ENCODE assay signal across 9 mouse cellular contexts in genomic region chr14:34819121-34819918, GRCm38 (mm10). TPM values are rescaled to one million over a fixed set of nuclear protein-coding genes. Genes with fewer than 3 reads are reported as not detected.
A peak's percentile ranks its signal among the peaks of the same experiment; 100 is the strongest.
DNase-seq lines count a peak whose midpoint lies in the region; ATAC-seq and TF ChIP-seq lines count a peak whose summit lies in the region.
"Had no signal": no experiment of that assay in that cellular context is flagged by ENCODE, and none has a peak within 500 bp of the region (broad histone marks: within the 10 kb centered on the region; RNA-seq: fewer than 3 reads in every experiment).

No protein-coding gene starts in this region.

- no peak for TF ChIP-seq EP300 in ES-Bruce4 (IDR thresholded peaks at IDR 0.05; ENCODE audit: insufficient read depth, low read depth, low read length)
- no peak for TF ChIP-seq EP300 in liver, embryonic 14.5 days (IDR thresholded peaks at IDR 0.05; ENCODE audit: low read depth)

- DNase-seq in frontal cortex, adult 2 months (ENCODE audit: extremely low spot score in 1 of 2, low spot score in 1 of 2): no peak
- no peak for DNase-seq in liver, embryonic 14.5 days (ENCODE audit: low read depth in 3 of 3, low spot score in 3 of 3)
- DNase-seq in right cerebral cortex, postnatal 4 days: peak; percentile 79
- DNase-seq in ovary, adult 18-20 months (ENCODE audit: low spot score): no peak

- no peak for TF ChIP-seq CTCF in ES-Bruce4 (IDR thresholded peaks at IDR 0.05; ENCODE audit: low read depth, low read length)
- no peak for TF ChIP-seq CTCF in liver, embryonic 14.5 days (IDR thresholded peaks at IDR 0.05; ENCODE audit: low read depth)

- H3K4me2 ChIP-seq in embryonic facial prominence, embryonic 15.5 days (replicated peaks): peak overlapping the region; percentile 83
- H3K4me2 ChIP-seq in intestine, embryonic 16.5 days (ENCODE audit: low read depth, low read length): peak overlapping the region; percentile 86
- H3K4me2 ChIP-seq in liver, embryonic 14.5 days (ENCODE audit: low read depth): peak overlapping the region; percentile 42

- H3K27ac ChIP-seq in ES-Bruce4 (ENCODE audit: insufficient read depth, low read length): no peak overlapping the region
- H3K27ac ChIP-seq in embryonic facial prominence, embryonic 15.5 days (replicated peaks): no peak overlapping the region
- H3K27ac ChIP-seq in intestine, embryonic 16.5 days (ENCODE audit: low read length): no peak overlapping the region
- H3K27ac ChIP-seq in liver, embryonic 14.5 days: no peak overlapping the region

- ATAC-seq in frontal cortex, adult (ENCODE audit: low TSS enrichment): peak; percentile 10
- ATAC-seq in embryonic facial prominence, embryonic 15.5 days (ENCODE audit: insufficient number of reproducible peaks, low FRiP score, low TSS enrichment, low read depth): peak; percentile 63
- peak; percentile 64 for ATAC-seq in intestine, embryonic 16.5 days
- no peak for ATAC-seq in liver, embryonic 14.5 days (ENCODE audit: insufficient read depth)

- no peaks in the 10 kb centered on the region for H3K9me3 ChIP-seq in ES-Bruce4 (replicated peaks; ENCODE audit: control insufficient read depth, insufficient read depth, low read length, poor library complexity, severe bottlenecking)
- H3K9me3 ChIP-seq in embryonic facial prominence, embryonic 15.5 days (replicated peaks): no peaks in the 10 kb centered on the region
- H3K9me3 ChIP-seq in intestine, embryonic 16.5 days (ENCODE audit: control insufficient read depth, low read length): no peaks in the 10 kb centered on the region
- no peaks in the 10 kb centered on the region for H3K9me3 ChIP-seq in liver, embryonic 14.5 days (ENCODE audit: control insufficient read depth, low read length)

- WGBS in embryonic facial prominence, embryonic 15.5 days: under 1% methylated on average over 62 of the region's 85 CpGs
- under 1% methylated on average over 69 of the region's 85 CpGs for WGBS in intestine, embryonic 16.5 days
- 2% methylated on average over 78 of the region's 85 CpGs for WGBS in liver, embryonic 14.5 days (ENCODE audit: insufficient replicate concordance)

- H3K9ac ChIP-seq in ES-Bruce4 (ENCODE audit: low read depth, poor library complexity, severe bottlenecking): peak overlapping the region; percentile 77
- peak overlapping the region; percentile 10; the same call in 1 of the 2 replicates for H3K9ac ChIP-seq in embryonic facial prominence, embryonic 15.5 days
- H3K9ac ChIP-seq in intestine, embryonic 16.5 days (ENCODE audit: low read depth, low read length): peak overlapping the region; percentile 43
- H3K9ac ChIP-seq in liver, embryonic 14.5 days (replicated peaks): no peak overlapping the region

- TF ChIP-seq POLR2A in ES-Bruce4 (IDR thresholded peaks at IDR 0.05; ENCODE audit: insufficient read depth, low read length): no peak

- peak overlapping the region; percentile 81 for H3K4me3 ChIP-seq in ES-Bruce4 (ENCODE audit: low read depth, low read length)
- peak overlapping the region; percentile 52 for H3K4me3 ChIP-seq in embryonic facial prominence, embryonic 15.5 days (replicated peaks)
- peak overlapping the region; percentile 55 for H3K4me3 ChIP-seq in intestine, embryonic 16.5 days (ENCODE audit: low read length)
- peak overlapping the region in 1 of 2 experiments; percentile 34; a peak in 2 of 4 replicates for H3K4me3 ChIP-seq in liver, embryonic 14.5 days (ENCODE audit: insufficient read depth in 1 of 2, low read depth in 2 of 2, low read length in 2 of 2)
- H3K4me3 ChIP-seq: erythroblast, embryonic 14.5 days had no signal

- H3K36me3 ChIP-seq in ES-Bruce4 (ENCODE audit: control insufficient read depth, insufficient read depth, low read length, poor library complexity, severe bottlenecking): no peaks in the 10 kb centered on the region
- H3K36me3 ChIP-seq in embryonic facial prominence, embryonic 15.5 days: no peaks in the 10 kb centered on the region
- no peaks in the 10 kb centered on the region for H3K36me3 ChIP-seq in intestine, embryonic 16.5 days (ENCODE audit: control insufficient read depth, insufficient read depth, low read length)
- H3K36me3 ChIP-seq in liver, embryonic 14.5 days (replicated peaks; ENCODE audit: control insufficient read depth, insufficient read depth, low read depth): no peaks in the 10 kb centered on the region

- no peaks in the 10 kb centered on the region for H3K4me1 ChIP-seq in ES-Bruce4 (ENCODE audit: control insufficient read depth, insufficient read depth, low read length)
- H3K4me1 ChIP-seq in embryonic facial prominence, embryonic 15.5 days: peaks cover 36% of the 10 kb centered on the region
- H3K4me1 ChIP-seq in intestine, embryonic 16.5 days (ENCODE audit: control insufficient read depth, insufficient read depth, low read length): peaks cover 15% of the 10 kb centered on the region
- no peaks in the 10 kb centered on the region for H3K4me1 ChIP-seq in liver, embryonic 14.5 days (replicated peaks; ENCODE audit: control insufficient read depth in 2 of 2, insufficient read depth in 2 of 2, low read length in 1 of 2)

- H3K27me3 ChIP-seq in ES-Bruce4 (ENCODE audit: control insufficient read depth, insufficient read depth, low read length, poor library complexity, severe bottlenecking): peaks cover 32% of the 10 kb centered on the region
- H3K27me3 ChIP-seq in embryonic facial prominence, embryonic 15.5 days: peaks cover 93% of the 10 kb centered on the region
- H3K27me3 ChIP-seq in intestine, embryonic 16.5 days (replicated peaks; ENCODE audit: control insufficient read depth, insufficient read depth, low read length): peaks cover 80% of the 10 kb centered on the region
- peaks cover 75% of the 10 kb centered on the region for H3K27me3 ChIP-seq in liver, embryonic 14.5 days (ENCODE audit: control insufficient read depth, insufficient read depth, low read length)

RNA-seq across cellular contexts. Expression of gene Grid1, which starts 0.6 kb away (rescaled TPM):
- 19.4 and 20.7 TPM in 2 replicates for polyA plus RNA-seq in frontal cortex, adult 2 months (2012; rRNA removed)
- polyA plus RNA-seq in ES-Bruce4 (2011; ENCODE audit: insufficient read depth, insufficient read length, low read depth, missing spikeins): 0.24 and 1.3 TPM in 2 replicates
- polyA plus RNA-seq in embryonic facial prominence, embryonic 15.5 days (2015; fragmentation: Nextera tagmentation; extraction: Ambion mirVana): 1.4 and 1.5 TPM in 2 replicates
- polyA plus RNA-seq in intestine, embryonic 16.5 days (2015; fragmentation: Nextera tagmentation; extraction: Ambion mirVana): 0.15 and 0.16 TPM in 2 replicates
- 0.04 TPM in 2 replicates for polyA plus RNA-seq in liver, embryonic 14.5 days (2012; rRNA removed)
- polyA plus RNA-seq in liver, embryonic 14.5 days (2014; fragmentation: Nextera tagmentation; extraction: Ambion mirVana): 0.16 TPM in 1 of 2 replicates, not detected in the other
- polyA plus RNA-seq: erythroblast, embryonic 14.5 days had no signal
